Mouse (Mus musculus): ENCODE data around the gene Med15. TPM values are rescaled to one million over a fixed set of nuclear protein-coding genes. Genes with fewer than 3 reads are reported as not detected.

The Med15 gene
- polyA plus RNA-seq (2014; fragmentation: Nextera tagmentation; extraction: Ambion mirVana) = 40.2 and 40.4 TPM in 2 replicates

GRCm38 (mm10) chr16:17732841-17733340 lies at the start of gene Med15:
Gene Med15, minus strand, starts transcription at chr16:17732891.
- Histone ChIP-seq H3K4me1 (ENCODE audit: control insufficient read depth, insufficient read depth, low read length) (no peaks in the 10 kb centered on the region), H3K4me2 (ENCODE audit: low read depth) (no peak within 1 kb of the TSS), H3K27me3 (ENCODE audit: control insufficient read depth, insufficient read depth, low read length) (no peaks in the 10 kb centered on the region), H3K9me3 (ENCODE audit: control insufficient read depth, low read length) (no peaks in the 10 kb centered on the region), H3K9ac (ENCODE audit: low read length) (no peak within 1 kb of the TSS), H3K36me3 (ENCODE audit: control insufficient read depth, insufficient read depth, low read length) (no peaks in the 10 kb centered on the region), H3K27ac (ENCODE audit: low read depth, low read length) (no peak within 1 kb of the TSS), H3K4me3 (ENCODE audit: low read depth, low read length) (no peak within 1 kb of the TSS)
- DNase-seq (ENCODE audit: low spot score) = no peak
- 38% methylated on average over 3 of the region's 3 CpGs for WGBS
- ATAC-seq (ENCODE audit: insufficient read depth, low FRiP score, low TSS enrichment) = no peak

- ATAC-seq (ENCODE audit: insufficient read depth, low FRiP score, low TSS enrichment) = no peak
- H3K9me3 ChIP-seq (ENCODE audit: control insufficient read depth, low read length) = no peaks in the 10 kb centered on the region
- no peak overlapping the region for H3K4me3 ChIP-seq (ENCODE audit: low read depth, low read length)
- H3K9ac ChIP-seq (ENCODE audit: low read length) = no peak overlapping the region
- H3K36me3 ChIP-seq (ENCODE audit: control insufficient read depth, insufficient read depth, low read length) = peaks cover 7% of the 10 kb centered on the region; the same call in 1 of the 2 replicates
- H3K4me2 ChIP-seq (ENCODE audit: low read depth) = no peak overlapping the region
- H3K27me3 ChIP-seq (ENCODE audit: control insufficient read depth, insufficient read depth, low read length) = no peaks in the 10 kb centered on the region
- no peaks in the 10 kb centered on the region for H3K4me1 ChIP-seq (ENCODE audit: control insufficient read depth, insufficient read depth, low read length)
- WGBS = 91% methylated on average over 1 of the region's 1 CpGs
- no peak overlapping the region for H3K27ac ChIP-seq (ENCODE audit: low read depth, low read length)
- DNase-seq (ENCODE audit: low spot score) = no peak
These were observed 47.0 kb upstream of the Med15 start for GRCm38 (mm10) chr16:17779692-17780091.

GRCm38 (mm10) chr16:17778223-17778622 lies 45.5 kb upstream of the Med15 start:
- Histone ChIP-seq H3K36me3 (ENCODE audit: control insufficient read depth, insufficient read depth, low read length) (peaks cover 5% of the 10 kb centered on the region; the same call in 1 of the 2 replicates), H3K27me3 (ENCODE audit: control insufficient read depth, insufficient read depth, low read length) (no peaks in the 10 kb centered on the region), H3K4me3 (ENCODE audit: low read depth, low read length) (no peak overlapping the region), H3K27ac (ENCODE audit: low read depth, low read length) (no peak overlapping the region), H3K9ac (ENCODE audit: low read length) (no peak overlapping the region), H3K4me2 (ENCODE audit: low read depth) (no peak overlapping the region), H3K9me3 (ENCODE audit: control insufficient read depth, low read length) (no peaks in the 10 kb centered on the region), H3K4me1 (ENCODE audit: control insufficient read depth, insufficient read depth, low read length) (no peaks in the 10 kb centered on the region)
- 89% methylated on average over 4 of the region's 4 CpGs for WGBS
- DNase-seq (ENCODE audit: low spot score) = no peak
- ATAC-seq (ENCODE audit: insufficient read depth, low FRiP score, low TSS enrichment) = no peak

GRCm38 (mm10) chr16:17776828-17777227 lies 44.1 kb upstream of the Med15 start:
- Histone ChIP-seq H3K36me3 (ENCODE audit: control insufficient read depth, insufficient read depth, low read length) (peaks cover 9% of the 10 kb centered on the region), H3K9me3 (ENCODE audit: control insufficient read depth, low read length) (no peaks in the 10 kb centered on the region), H3K4me1 (ENCODE audit: control insufficient read depth, insufficient read depth, low read length) (no peaks in the 10 kb centered on the region), H3K27ac (ENCODE audit: low read depth, low read length) (no peak overlapping the region), H3K4me3 (ENCODE audit: low read depth, low read length) (no peak overlapping the region), H3K9ac (ENCODE audit: low read length) (no peak overlapping the region), H3K27me3 (ENCODE audit: control insufficient read depth, insufficient read depth, low read length) (no peaks in the 10 kb centered on the region), H3K4me2 (ENCODE audit: low read depth) (no peak overlapping the region)
- DNase-seq (ENCODE audit: low spot score) = peak; percentile 31
- WGBS = 66% methylated on average over 11 of the region's 11 CpGs
- ATAC-seq (ENCODE audit: insufficient read depth, low FRiP score, low TSS enrichment) = no peak

GRCm38 (mm10) chr16:17771117-17771865 lies 38.6 kb upstream of the Med15 start:
- no peak for DNase-seq (ENCODE audit: low spot score)

GRCm38 (mm10) chr16:17768834-17769233 lies 36.1 kb upstream of the Med15 start:
- peaks cover 6% of the 10 kb centered on the region for H3K36me3 ChIP-seq (ENCODE audit: control insufficient read depth, insufficient read depth, low read length)
- H3K4me3 ChIP-seq (ENCODE audit: low read depth, low read length) = no peak overlapping the region
- no peak overlapping the region for H3K9ac ChIP-seq (ENCODE audit: low read length)
- DNase-seq (ENCODE audit: low spot score) = no peak
- no peak overlapping the region for H3K27ac ChIP-seq (ENCODE audit: low read depth, low read length)
- WGBS = 87% methylated on average over 7 of the region's 7 CpGs
- no peaks in the 10 kb centered on the region for H3K27me3 ChIP-seq (ENCODE audit: control insufficient read depth, insufficient read depth, low read length)
- no peak overlapping the region for H3K4me2 ChIP-seq (ENCODE audit: low read depth)
- no peaks in the 10 kb centered on the region for H3K9me3 ChIP-seq (ENCODE audit: control insufficient read depth, low read length)
- no peaks in the 10 kb centered on the region for H3K4me1 ChIP-seq (ENCODE audit: control insufficient read depth, insufficient read depth, low read length)
- ATAC-seq (ENCODE audit: insufficient read depth, low FRiP score, low TSS enrichment) = no peak

More at GRCm38 (mm10) chr16:17771117-17771865, 38.6 kb upstream of the Med15 start:
- no peak overlapping the region for H3K9ac ChIP-seq (ENCODE audit: low read length)
- no peaks in the 10 kb centered on the region for H3K9me3 ChIP-seq (ENCODE audit: control insufficient read depth, low read length)
- H3K36me3 ChIP-seq (ENCODE audit: control insufficient read depth, insufficient read depth, low read length) = peaks cover 6% of the 10 kb centered on the region
- no peak for ATAC-seq (ENCODE audit: insufficient read depth, low FRiP score, low TSS enrichment)
- H3K27me3 ChIP-seq (ENCODE audit: control insufficient read depth, insufficient read depth, low read length) = no peaks in the 10 kb centered on the region
- no peak overlapping the region for H3K27ac ChIP-seq (ENCODE audit: low read depth, low read length)
- 84% methylated on average over 4 of the region's 4 CpGs for WGBS
- H3K4me2 ChIP-seq (ENCODE audit: low read depth) = no peak overlapping the region
- no peak overlapping the region for H3K4me3 ChIP-seq (ENCODE audit: low read depth, low read length)
- no peaks in the 10 kb centered on the region for H3K4me1 ChIP-seq (ENCODE audit: control insufficient read depth, insufficient read depth, low read length)

- 79% methylated on average over 4 of the region's 4 CpGs for whole genome bisulfite sequencing
- no peak overlapping the region for H3K27ac ChIP-seq (ENCODE audit: low read depth, low read length)
- ATAC-seq (ENCODE audit: insufficient read depth, low FRiP score, low TSS enrichment) = no peak
- H3K4me3 ChIP-seq (ENCODE audit: low read depth, low read length) = no peak overlapping the region
- H3K4me2 ChIP-seq (ENCODE audit: low read depth) = no peak overlapping the region
- H3K9ac ChIP-seq (ENCODE audit: low read length) = no peak overlapping the region
- DNase-seq (ENCODE audit: low spot score) = no peak
- no peaks in the 10 kb centered on the region for H3K27me3 ChIP-seq (ENCODE audit: control insufficient read depth, insufficient read depth, low read length)
- no peaks in the 10 kb centered on the region for H3K9me3 ChIP-seq (ENCODE audit: control insufficient read depth, low read length)
- H3K36me3 ChIP-seq (ENCODE audit: control insufficient read depth, insufficient read depth, low read length) = no peaks in the 10 kb centered on the region; the same call in 1 of the 2 replicates
- H3K4me1 ChIP-seq (ENCODE audit: control insufficient read depth, insufficient read depth, low read length) = peaks cover 7% of the 10 kb centered on the region
These were observed 31.4 kb upstream of the Med15 start for GRCm38 (mm10) chr16:17764108-17764511.

- WGBS = 39% methylated on average over 1 of the region's 1 CpGs
- peaks cover 7% of the 10 kb centered on the region for H3K4me1 ChIP-seq (ENCODE audit: control insufficient read depth, insufficient read depth, low read length)
- H3K4me2 ChIP-seq (ENCODE audit: low read depth) = no peak overlapping the region
- no peaks in the 10 kb centered on the region for H3K36me3 ChIP-seq (ENCODE audit: control insufficient read depth, insufficient read depth, low read length)
- no peaks in the 10 kb centered on the region for H3K9me3 ChIP-seq (ENCODE audit: control insufficient read depth, low read length)
- no peak overlapping the region for H3K9ac ChIP-seq (ENCODE audit: low read length)
- no peak for DNase-seq (ENCODE audit: low spot score)
- H3K27me3 ChIP-seq (ENCODE audit: control insufficient read depth, insufficient read depth, low read length) = no peaks in the 10 kb centered on the region
- H3K4me3 ChIP-seq (ENCODE audit: low read depth, low read length) = no peak overlapping the region
- no peak overlapping the region for H3K27ac ChIP-seq (ENCODE audit: low read depth, low read length)
- no peak for ATAC-seq (ENCODE audit: insufficient read depth, low FRiP score, low TSS enrichment)
These were observed 28.4 kb upstream of the Med15 start for GRCm38 (mm10) chr16:17761074-17761473.

GRCm38 (mm10) chr16:17760657-17761056 lies 28.0 kb upstream of the Med15 start:
- peak; percentile 58 for DNase-seq (ENCODE audit: low spot score)
- Histone ChIP-seq H3K9ac (ENCODE audit: low read length) (no peak overlapping the region), H3K4me2 (ENCODE audit: low read depth) (peak overlapping the region; percentile 96; the same call in 1 of the 2 replicates), H3K36me3 (ENCODE audit: control insufficient read depth, insufficient read depth, low read length) (no peaks in the 10 kb centered on the region), H3K27me3 (ENCODE audit: control insufficient read depth, insufficient read depth, low read length) (no peaks in the 10 kb centered on the region), H3K4me1 (ENCODE audit: control insufficient read depth, insufficient read depth, low read length) (peaks cover 7% of the 10 kb centered on the region), H3K27ac (ENCODE audit: low read depth, low read length) (no peak overlapping the region), H3K4me3 (ENCODE audit: low read depth, low read length) (peak overlapping the region; percentile 66; the same call in 1 of the 2 replicates), H3K9me3 (ENCODE audit: control insufficient read depth, low read length) (no peaks in the 10 kb centered on the region)
- no peak for ATAC-seq (ENCODE audit: insufficient read depth, low FRiP score, low TSS enrichment)
- WGBS = 37% methylated on average over 8 of the region's 8 CpGs

Measured in neural tube, embryonic 11.5 days (tissue).